Mouse (Mus musculus) ES-Bruce4 (cell line): ENCODE measurements around the gene Tdo2.

Source experiments
- CTCF ChIP-seq: IDR thresholded peaks from one replicate; pipeline ENCODE4 v1.8.1; 2011; ENCODE audit warnings: low read depth, low read length
- EP300 ChIP-seq: IDR thresholded peaks from 2 replicates; pipeline ENCODE4 v1.6.1; 2011; ENCODE audit warnings: low read depth, low read length; ENCODE audit not compliant: insufficient read depth
- POLR2A ChIP-seq: IDR thresholded peaks from one replicate; pipeline ENCODE4 v1.8.1; 2011; ENCODE audit warnings: low read length; ENCODE audit not compliant: insufficient read depth

DNA sequence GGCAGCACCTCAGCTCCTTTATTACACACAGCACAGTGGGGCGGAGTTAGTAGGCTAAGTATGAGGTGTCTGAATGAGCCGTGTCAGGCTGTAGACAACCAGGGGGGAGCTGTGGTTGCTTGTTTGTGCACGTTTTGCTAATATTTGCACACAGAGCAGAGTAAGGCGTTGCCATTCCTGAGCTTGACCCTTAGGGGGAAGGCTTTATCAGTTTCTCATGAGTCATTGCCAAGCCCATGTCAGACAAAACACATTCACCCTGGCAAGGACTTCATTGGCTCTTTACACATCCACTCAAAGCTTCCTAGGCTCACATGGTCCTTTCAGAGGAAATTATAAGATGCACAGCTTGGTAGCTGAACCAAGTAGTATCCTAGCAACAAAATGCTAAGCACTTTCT lies 53.1 kb downstream of the Tdo2 start:
- TF ChIP-seq POLR2A = no peak
- TF ChIP-seq CTCF = no peak
- TF ChIP-seq EP300 = no peak
